Mouse (Mus musculus) adrenal gland, adult (tissue): ENCODE measurements around the gene Lgals8.
A peak's percentile ranks its signal among the peaks of the same experiment; 100 is the strongest.
"Not testable (repeated sequence)": the region's sequence is repeated elsewhere in the genome, so short reads cannot be mapped to it uniquely, and the experiment has no call there.

Experiments used
- DNase-seq, 2 experiments: peaks; one replicate each; pipeline ENCODE4 v3.0.0; 2022 to 2023; ENCODE audit warnings: low spot score in 1 of 2; ENCODE audit not compliant: inconsistent age in 2 of 2

Lgals8 gene

GRCm38 (mm10) chr13:12464844-12465243 is at the start of gene Lgals8:
TSS of gene Lgals8 (minus strand) at chr13:12464944.
- DNase-seq, result no peak

DNA sequence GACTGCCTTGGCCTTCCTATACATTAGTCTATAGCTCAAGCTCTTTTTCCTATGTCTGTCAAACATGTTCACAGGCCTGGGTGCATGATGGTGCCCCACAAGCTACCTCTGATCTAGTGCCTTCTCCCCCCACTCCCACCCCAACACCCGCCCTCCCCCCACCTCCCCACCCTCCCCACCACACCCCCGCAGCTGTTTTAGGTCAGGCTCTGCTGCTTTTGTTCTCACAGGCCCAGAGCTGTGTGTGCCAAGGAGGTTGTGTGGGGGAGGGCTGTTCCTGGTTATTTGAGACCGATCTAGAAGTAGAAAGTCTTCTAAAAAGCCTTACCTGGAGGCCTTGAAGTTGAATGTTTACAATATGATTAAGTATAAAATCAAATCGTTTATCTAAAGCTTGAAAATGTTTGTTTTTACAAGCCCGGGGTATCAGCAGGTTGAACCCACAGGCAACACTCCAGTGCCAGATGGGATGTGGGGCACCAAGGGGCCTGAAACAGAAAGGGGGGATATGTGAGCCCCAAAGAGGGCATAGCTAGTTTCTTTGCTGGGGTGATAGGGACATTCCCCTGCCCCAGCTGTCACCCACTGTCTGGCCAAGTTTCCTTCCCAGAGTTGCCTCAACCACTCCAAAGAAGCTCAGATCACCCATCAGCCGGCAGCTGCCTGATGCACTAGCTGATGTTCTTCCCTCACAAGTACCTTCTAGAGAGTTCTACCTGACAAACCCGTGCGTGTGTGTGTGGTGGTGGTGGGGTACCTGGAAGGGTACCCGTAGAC is 46.6 kb upstream of the Lgals8 start:
- no peak for DNase-seq

- no peak for DNase-seq
Measured at GRCm38 (mm10) chr13:12510032-12510431, 45.3 kb upstream of the Lgals8 start.

DNA sequence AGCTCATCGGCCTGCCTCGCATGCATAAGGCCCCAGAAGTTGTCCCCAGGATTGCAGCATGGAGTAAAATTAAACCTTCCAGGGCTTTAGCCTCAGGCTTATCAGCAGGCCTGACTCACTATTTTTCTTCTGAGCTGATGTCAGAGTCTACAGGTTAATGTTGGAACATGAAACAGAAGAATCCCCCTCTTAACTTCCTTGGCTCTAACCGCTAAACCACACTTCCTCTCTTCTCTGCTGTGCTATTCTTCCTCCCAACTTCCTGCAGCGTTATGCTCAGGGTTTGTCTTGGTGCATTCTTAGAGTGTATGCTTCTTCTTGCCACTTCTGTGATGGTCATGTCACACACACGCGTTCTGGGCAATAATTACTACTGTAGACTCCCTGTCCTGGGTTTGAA is 42.7 kb upstream of the Lgals8 start:
- no peak for DNase-seq

DNA sequence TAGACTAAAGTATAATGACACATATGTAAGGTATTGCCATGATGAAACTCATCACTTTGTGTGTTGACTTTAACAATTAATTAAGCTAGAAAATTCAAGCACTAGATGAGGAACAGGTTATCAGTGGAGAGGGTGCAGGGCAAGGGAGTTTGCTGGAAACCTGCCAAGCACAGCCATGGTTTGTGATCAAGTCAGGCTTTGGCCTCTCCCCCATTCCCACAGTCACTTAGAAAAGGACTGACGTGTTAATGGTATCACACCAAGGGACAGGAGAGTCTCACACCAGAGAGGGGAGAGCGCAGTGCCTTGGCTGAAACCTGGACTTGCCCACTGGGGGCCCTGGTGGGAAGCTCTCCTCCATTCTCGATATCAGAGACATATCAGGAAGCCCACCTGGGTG is 40.6 kb upstream of the Lgals8 start:
- no peak for DNase-seq

DNA sequence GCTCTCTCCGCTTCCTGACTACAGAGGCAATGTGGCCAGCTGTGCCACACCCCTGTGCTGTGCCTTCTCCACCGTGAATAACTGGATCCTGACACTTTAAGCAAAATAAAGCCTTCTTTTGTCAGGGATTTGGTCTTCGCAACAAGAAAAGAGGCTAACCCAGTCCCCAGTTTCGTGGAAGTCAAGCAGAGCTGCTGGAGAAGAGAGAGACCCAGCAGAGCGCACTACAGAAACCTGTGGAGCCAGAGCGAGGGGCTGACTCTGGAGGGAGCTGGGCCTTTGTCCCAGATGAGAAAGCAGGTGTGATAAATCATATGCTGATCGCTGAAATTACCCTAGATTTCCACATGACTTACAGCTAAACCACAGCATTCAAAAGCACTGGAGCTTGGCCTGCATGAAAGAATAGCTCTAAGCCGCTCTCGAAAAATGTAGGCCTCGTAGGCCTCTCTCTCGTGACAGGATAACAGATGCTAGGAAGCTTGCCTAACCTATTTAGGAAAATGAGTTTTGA is 38.6 kb upstream of the Lgals8 start:
- DNase-seq, result no peak

DNA sequence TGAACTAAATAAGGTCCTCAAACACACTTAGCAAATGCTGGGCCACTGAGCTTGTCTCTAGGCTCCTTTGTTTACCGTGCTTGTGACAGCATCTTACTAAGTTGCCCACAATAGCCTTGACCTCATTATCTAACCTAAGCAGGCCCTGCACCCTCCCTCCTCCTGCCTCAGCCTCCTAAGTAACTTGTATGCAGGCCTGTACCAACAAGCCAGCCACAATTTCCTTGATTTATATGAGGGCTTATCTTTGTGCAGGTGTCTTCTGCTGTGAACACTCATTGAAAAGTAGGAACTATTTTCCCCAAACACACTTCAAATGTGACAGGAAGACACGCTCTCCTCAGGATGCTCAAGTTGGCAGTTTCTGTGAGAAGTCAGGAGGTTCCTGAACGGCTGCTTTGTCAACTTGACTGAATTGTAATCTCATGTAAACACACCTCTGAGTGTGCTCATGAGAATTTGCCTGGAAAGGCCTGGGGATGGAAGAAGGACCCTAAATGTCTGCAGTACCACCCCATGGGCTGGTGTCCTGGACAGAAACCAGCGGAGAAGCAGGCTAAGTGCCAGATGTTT is 38.0 kb upstream of the Lgals8 start:
- DNase-seq, result no peak

DNA sequence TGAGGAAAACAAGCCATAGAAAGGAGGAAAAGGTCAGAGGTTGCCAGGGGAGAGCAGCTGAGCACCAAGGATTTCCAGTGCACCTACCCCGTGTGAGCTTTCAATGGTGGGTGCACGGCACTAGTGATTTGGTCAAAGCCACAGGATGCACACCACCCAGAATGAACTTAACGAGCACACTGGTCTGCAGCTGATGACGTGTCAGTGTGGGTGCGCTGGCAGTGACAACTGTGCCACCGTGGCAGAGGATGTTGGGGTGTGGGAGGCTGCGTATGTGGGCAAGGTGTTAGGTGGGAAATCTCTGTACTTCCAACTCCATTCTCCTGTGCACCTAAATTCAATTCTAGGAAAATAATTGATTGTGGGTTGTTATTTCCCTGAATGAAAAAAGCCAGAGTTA is 34.4 kb upstream of the Lgals8 start:
- DNase-seq, result no peak

GRCm38 (mm10) chr13:12497809-12498208 is 33.1 kb upstream of the Lgals8 start:
- DNase-seq, result no peak

DNA sequence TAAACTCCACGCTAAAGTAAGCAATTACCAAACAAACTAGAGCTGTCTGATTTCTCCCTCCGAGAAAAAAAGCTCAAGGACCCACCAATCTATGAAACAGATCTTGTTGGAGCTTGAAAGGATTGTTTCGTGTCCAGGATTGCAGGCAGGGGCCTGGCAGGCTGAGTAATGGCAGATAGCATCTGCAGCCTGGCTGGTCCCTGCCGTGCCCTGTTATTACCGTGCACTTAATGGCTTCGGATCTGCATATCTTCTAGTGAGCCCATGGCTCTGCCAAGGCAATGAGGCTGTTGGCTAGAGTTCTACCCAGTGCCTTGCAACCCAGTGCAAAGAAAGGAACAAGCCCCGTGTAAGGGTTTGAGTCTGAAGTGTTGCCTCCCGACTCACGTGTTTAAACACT is 30.0 kb upstream of the Lgals8 start:
- no peak for DNase-seq

- no peak for DNase-seq
Measured at GRCm38 (mm10) chr13:12492515-12492914, 27.8 kb upstream of the Lgals8 start.

- no peak for DNase-seq
Measured at GRCm38 (mm10) chr13:12485640-12486039, 20.9 kb upstream of the Lgals8 start.

GRCm38 (mm10) chr13:12485197-12485596 is 20.5 kb upstream of the Lgals8 start:
- no peak for DNase-seq

DNA sequence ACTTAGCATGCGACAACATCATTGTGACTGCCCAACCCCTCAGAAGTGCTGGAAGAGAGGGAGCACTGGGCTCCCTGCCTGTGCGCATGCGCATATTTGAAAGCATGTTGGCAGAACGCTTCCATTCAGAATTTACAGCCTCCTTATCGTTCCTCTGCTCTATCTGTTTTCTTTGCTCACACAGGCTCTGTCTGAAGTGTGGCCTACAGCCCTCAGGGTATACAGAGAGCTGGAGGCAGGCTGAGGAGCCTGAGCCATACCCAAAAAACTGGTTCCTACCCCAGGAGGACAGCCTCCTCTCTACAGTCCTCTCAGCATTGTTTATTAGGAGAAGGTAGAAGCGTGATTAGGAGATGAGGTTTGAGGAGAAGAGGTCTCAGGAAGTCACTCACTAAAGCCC is 15.1 kb upstream of the Lgals8 start:
- no peak for DNase-seq

GRCm38 (mm10) chr13:12478301-12478700 is 13.6 kb upstream of the Lgals8 start:
- DNase-seq, result no peak

DNA sequence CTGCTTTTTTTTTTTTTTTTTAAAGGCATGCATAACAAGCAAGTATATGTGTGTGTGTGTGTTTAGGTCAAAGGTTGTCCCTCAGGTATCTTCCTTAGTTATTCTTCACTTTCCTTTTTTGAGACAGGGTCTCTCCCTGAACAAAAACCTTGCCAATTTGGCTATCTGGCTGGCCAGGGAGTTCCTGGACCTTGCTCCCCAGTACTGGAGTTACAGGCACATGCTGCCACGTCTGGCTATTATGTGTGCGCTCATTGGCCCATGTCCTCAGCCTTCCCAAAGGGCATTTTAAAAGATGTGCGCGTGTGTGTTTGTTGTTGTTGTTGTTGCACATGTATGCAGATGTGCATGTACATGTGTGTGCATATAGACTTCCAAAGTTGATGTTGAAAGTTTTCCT is 12.1 kb upstream of the Lgals8 start:
- DNase-seq, result no peak

DNA sequence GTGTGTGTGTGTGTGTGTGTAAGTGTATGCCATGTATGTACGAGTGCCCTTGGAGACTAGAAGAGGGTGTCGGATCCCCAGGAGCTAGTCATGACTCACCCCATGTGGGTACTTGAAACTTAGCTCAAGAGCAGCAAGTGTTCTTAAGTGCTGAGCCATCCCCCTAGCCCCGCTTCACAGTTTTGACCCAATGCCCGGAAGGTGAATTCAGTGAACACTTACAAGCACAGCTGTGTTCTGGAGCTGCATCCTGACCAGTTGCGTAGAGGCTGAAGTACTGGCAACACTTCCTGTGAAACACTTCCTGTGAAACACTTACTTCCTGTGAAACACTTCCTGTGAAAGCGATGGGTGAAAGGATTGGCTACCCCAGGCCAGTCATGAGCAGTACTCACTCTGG is 10.5 kb upstream of the Lgals8 start:
- no peak for DNase-seq

- DNase-seq, result peak; percentile 60 to 91
Measured at GRCm38 (mm10) chr13:12473724-12474378, 9.1 kb upstream of the Lgals8 start.

DNA sequence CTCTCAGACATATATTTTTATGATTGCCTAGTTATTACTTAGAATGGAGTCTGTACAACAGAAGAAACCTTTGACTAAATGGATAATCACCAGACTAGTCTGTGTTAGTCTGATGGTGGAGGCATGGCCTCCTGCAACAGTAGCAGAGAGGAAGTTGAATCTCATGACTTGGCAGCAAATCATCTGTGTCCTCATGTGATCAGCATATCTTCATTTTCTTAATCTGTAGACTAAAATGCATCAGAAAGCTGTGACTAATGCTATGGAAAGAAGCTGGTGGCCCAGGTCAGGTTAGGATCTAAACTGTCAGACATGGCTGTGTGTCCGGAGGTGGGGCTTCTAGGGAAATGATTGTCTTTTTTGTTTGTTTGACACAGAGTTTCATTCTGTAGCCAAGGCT is 3.7 kb upstream of the Lgals8 start:
- DNase-seq, result no peak

GRCm38 (mm10) chr13:12464159-12464558 is 585 bp downstream of the Lgals8 start:
- not testable (repeated sequence) for DNase-seq

GRCm38 (mm10) chr13:12462623-12463022 is 2.1 kb downstream of the Lgals8 start:
- DNase-seq, result no peak

- DNase-seq, result no peak
Measured at GRCm38 (mm10) chr13:12461730-12462119, 3.0 kb downstream of the Lgals8 start.
